Mouse (Mus musculus) heart, embryonic 14.5 days (tissue): ENCODE results near the gene Phxr2. TPM values are rescaled to one million over a fixed set of nuclear protein-coding genes. Genes with fewer than 3 reads are reported as not detected.

Experiments used
- ATAC-seq: fragments of 200-750 bp; cut with Nextera tagmentation; 2 replicates; pipeline ENCODE4 v1.8.0; 2017; ENCODE audit warnings: low read depth, moderate TSS enrichment; ENCODE audit not compliant: insufficient number of reproducible peaks, insufficient read depth, low FRiP score
- H3K27ac ChIP-seq, 2 experiments: fragments of 200-500 bp in 1 of 2; fragments of 300-500 bp in 1 of 2; sonication (generic) in 1 of 2; replicated peaks in 1 of 2; 2 replicates each; pipeline ENCODE4 v1.5.1; 2012 to 2014; ENCODE audit warnings: low read depth in 2 of 2, low read length in 2 of 2, control low read depth in 1 of 2, mild to moderate bottlenecking in 1 of 2, mixed read lengths in 1 of 2; ENCODE audit not compliant: control insufficient read depth in 1 of 2, insufficient read depth in 1 of 2
- H3K27me3 ChIP-seq: fragments of 300-500 bp; sonication (generic); 2 replicates; pipeline ENCODE4 v1.6.1; 2014; ENCODE audit warnings: mild to moderate bottlenecking, low read length, control low read depth; ENCODE audit not compliant: control insufficient read depth, insufficient read depth
- H3K36me3 ChIP-seq: fragments of 300-500 bp; sonication (generic); 2 replicates; pipeline ENCODE4 v1.6.1; 2014; ENCODE audit warnings: mild to moderate bottlenecking, control low read depth, low read length, mixed read lengths; ENCODE audit not compliant: control insufficient read depth, insufficient read depth
- H3K4me1 ChIP-seq, 2 experiments: fragments of 200-500 bp in 1 of 2; fragments of 300-500 bp in 1 of 2; sonication (generic) in 1 of 2; 2 replicates each; pipeline ENCODE4 v1.6.1; 2012 to 2014; ENCODE audit warnings: low read length in 2 of 2, control low read depth in 1 of 2, mixed read lengths in 1 of 2; ENCODE audit not compliant: control insufficient read depth in 2 of 2, insufficient read depth in 2 of 2
- H3K4me2 ChIP-seq: fragments of 300-500 bp; sonication (generic); 2 replicates; pipeline ENCODE4 v1.6.1; 2014; ENCODE audit warnings: mild to moderate bottlenecking, low read length
- H3K4me3 ChIP-seq, 2 experiments: fragments of 200-500 bp in 1 of 2; fragments of 300-500 bp in 1 of 2; sonication (generic) in 1 of 2; 2 replicates each; pipeline ENCODE4 v1.5.1; 2012 to 2014; ENCODE audit warnings: low read length in 2 of 2, mild to moderate bottlenecking in 2 of 2, control low read depth in 1 of 2, low read depth in 1 of 2, moderate library complexity in 1 of 2; ENCODE audit not compliant: control insufficient read depth in 1 of 2, insufficient read depth in 1 of 2
- H3K9ac ChIP-seq: fragments of 300-500 bp; sonication (generic); 2 replicates; pipeline ENCODE4 v1.6.1; 2014; ENCODE audit warnings: mild to moderate bottlenecking, low read length
- H3K9me3 ChIP-seq: fragments of 300-500 bp; sonication (generic); 2 replicates; pipeline ENCODE4 v1.6.1; 2016; ENCODE audit warnings: low read length, control low read depth; ENCODE audit not compliant: control insufficient read depth
- WGBS: fragments of 180-500 bp; shearing (Covaris S2); extraction: QIAGEN DNeasy Blood & Tissue Kit; methylation state at CpG from one replicate; pipeline ENCODE4 v1.1.7; 2014; 5-methylcytosine and 5-hydroxymethylcytosine counted together
- polyA plus RNA-seq: library from polyadenylated mRNA; unstranded; fragments of >200 nt; fragmentation: Nextera tagmentation; extraction: Ambion mirVana; gene quantifications from 2 replicates; pipeline ENCODE4 v1.2.1, GENCODE M21; 2014

Gene Phxr2
- polyA plus RNA-seq, 1 experiment from 2014 or later, result not detected

DNA sequence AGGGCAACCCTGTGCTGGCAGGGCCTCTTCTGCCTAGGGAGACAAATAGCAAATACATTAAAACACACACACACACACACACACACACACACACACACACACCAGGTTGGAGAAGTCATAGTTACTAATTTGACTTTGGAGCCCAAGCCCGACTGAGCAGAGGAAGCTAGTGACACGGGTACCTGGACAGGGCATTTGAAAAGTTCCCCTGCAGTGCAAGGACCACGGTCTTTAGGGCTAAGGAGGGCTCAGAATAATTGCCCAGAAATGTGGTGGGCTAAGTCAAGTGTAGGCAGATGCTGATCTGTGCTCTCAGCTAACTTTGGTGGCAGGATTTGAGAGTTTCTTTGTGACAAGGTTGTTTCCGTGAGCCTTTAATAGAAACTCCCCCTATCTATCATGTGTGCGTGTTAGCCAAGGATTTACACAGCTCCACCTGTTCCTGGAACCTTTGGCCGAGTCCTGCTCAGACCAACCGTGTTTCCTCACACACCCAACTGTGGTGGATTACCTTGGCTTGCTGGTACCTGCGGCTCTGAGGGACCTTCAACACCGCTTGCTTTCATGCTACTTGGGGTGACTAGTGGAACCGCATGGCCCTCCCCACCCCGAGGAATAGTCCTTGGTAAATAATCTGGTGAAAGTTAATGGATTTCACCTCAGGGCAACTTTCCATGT, 6.6 kb upstream of the Phxr2 start:
- 0 out of 2 replicates have a peak, but pooled peaks cover 4% of the 10 kb centered on the region for H3K36me3 ChIP-seq
- no peak overlapping the region for H3K9ac ChIP-seq
- no peak overlapping the region for H3K4me2 ChIP-seq
- peaks cover 6 to 7% of the 10 kb centered on the region in 2 experiments; a peak in 3 of 4 replicates for H3K4me1 ChIP-seq
- ATAC-seq, result no peak
- no peaks in the 10 kb centered on the region for H3K27me3 ChIP-seq
- no peak overlapping the region for H3K4me3 ChIP-seq
- no peak overlapping the region for H3K27ac ChIP-seq
- H3K9me3 ChIP-seq, result no peaks in the 10 kb centered on the region
- 88% methylated on average over 11 of the region's 11 CpGs for WGBS

DNA sequence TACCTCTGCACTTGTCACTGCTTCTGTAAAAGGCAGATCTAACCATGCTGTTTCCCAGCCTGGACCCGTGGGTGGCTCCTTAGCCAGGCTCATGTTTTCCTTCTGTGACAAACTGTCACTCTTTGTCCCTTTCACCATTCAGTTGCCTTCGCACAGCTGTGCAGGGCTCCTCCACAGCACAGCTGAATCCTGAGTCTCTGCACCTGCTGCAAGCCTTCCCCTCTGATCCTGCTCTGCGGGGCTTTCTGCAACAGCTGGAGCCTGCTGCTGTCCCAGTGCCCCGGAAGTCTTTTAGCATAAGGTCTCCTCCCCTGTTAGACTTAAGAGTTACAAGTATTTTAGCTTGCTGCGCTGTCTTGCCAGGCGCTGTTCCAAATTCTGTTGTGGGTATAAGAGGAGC, 6.1 kb upstream of the Phxr2 start:
- Histone ChIP-seq H3K4me1 (peaks cover 6 to 7% of the 10 kb centered on the region in 2 experiments; a peak in 3 of 4 replicates), H3K27me3 (no peaks in the 10 kb centered on the region), H3K4me3 (no peak overlapping the region), H3K9ac (no peak overlapping the region), H3K4me2 (no peak overlapping the region), H3K27ac (no peak overlapping the region), H3K36me3 (0 out of 2 replicates have a peak, but pooled peaks cover 4% of the 10 kb centered on the region), H3K9me3 (no peaks in the 10 kb centered on the region)
- ATAC-seq, result no peak
- 69% methylated on average over 6 of the region's 6 CpGs for WGBS

DNA sequence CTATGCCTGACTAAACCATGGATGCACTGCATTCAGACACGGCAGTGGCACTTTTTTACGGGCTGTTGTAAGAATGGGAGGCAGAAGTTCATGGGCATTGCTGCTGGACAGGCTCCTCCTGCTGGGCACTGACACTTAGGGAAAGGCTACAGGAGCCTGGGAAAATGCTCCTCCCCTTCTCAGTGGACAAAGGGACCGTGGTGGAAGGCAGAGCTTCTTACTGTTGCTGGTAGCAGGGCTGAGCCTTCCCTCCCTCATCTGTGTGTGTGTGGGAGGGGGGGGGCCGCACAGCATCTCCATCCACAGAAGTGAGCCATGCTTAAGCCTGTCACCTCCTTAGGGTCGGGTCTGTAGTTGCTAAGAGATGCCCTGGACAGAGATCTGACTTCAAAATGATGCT, 5.2 kb upstream of the Phxr2 start:
- 64% methylated on average over 5 of the region's 5 CpGs for WGBS
- Histone ChIP-seq H3K4me1 (peaks cover 3 to 7% of the 10 kb centered on the region in 2 experiments; a peak in 3 of 4 replicates), H3K9ac (no peak overlapping the region), H3K9me3 (no peaks in the 10 kb centered on the region), H3K4me2 (no peak overlapping the region), H3K36me3 (0 out of 2 replicates have a peak, but pooled peaks cover 4% of the 10 kb centered on the region), H3K4me3 (no peak overlapping the region), H3K27ac (no peak overlapping the region), H3K27me3 (no peaks in the 10 kb centered on the region)
- no peak for ATAC-seq

DNA sequence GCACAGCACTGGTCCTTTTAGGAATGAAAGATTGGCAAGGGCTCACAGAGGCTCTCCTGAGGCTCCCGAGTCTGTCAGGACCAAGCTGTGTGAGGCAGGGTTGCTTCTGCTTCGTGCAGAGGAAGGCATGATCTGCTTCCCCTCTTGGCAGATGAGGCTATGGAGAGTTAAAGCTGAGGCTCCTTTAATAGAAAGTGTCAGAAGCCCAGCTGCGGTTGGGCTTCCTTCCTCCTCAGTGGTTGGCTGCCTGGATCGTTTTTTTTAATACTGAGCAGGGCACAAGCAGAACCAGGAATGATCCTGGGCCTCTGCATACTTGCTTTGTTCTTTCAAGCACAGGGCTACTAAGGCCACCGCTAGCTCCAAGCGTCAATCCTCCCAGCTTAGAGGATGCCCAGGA, 4.5 kb upstream of the Phxr2 start:
- no peaks in the 10 kb centered on the region for H3K9me3 ChIP-seq
- no peak overlapping the region for H3K4me2 ChIP-seq
- 0 out of 2 replicates have a peak, but pooled peaks cover 4% of the 10 kb centered on the region for H3K36me3 ChIP-seq
- H3K27ac ChIP-seq, result no peak overlapping the region
- H3K9ac ChIP-seq, result no peak overlapping the region
- ATAC-seq, result no peak
- H3K4me1 ChIP-seq, result peaks cover 0 to 7% of the 10 kb centered on the region in 2 experiments; a peak in 1 of 4 replicates
- WGBS, result 15% methylated on average over 6 of the region's 6 CpGs
- no peak overlapping the region for H3K4me3 ChIP-seq
- no peaks in the 10 kb centered on the region for H3K27me3 ChIP-seq

DNA sequence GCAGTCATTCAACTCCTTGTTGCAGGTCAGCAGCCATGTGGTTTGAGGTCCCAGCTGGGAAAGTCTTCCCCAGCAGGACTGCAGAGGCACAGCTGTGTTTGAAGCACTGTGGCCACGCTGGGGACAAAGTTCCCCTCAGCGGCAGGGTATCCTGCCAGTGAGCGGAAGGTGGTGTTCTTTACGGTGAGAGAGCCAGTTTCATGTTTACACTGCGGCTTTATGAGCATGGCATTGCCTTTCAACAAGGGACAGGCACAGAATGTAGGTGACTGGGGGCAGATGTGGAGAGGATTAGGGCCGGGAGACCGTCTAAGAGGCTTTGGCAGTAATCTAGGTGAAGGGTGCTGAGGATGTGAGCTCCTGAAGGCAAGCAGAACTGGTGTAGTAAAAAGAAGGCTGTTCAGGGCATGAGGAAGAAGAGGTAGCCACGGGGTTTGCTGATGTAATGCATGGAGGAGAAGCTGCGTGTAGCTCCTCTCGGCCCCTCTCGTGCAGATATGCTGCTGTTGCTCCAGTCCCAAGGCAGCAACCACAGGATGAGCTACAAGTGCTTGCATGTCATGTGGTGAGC, 1.7 kb upstream of the Phxr2 start:
- no peaks in the 10 kb centered on the region for H3K9me3 ChIP-seq
- H3K36me3 ChIP-seq, result no peaks in the 10 kb centered on the region
- H3K4me3 ChIP-seq, result no peak overlapping the region
- peaks cover 0 to 7% of the 10 kb centered on the region in 2 experiments; a peak in 1 of 4 replicates for H3K4me1 ChIP-seq
- H3K27me3 ChIP-seq, result no peaks in the 10 kb centered on the region
- no peak overlapping the region for H3K4me2 ChIP-seq
- WGBS, result 76% methylated on average over 11 of the region's 11 CpGs
- H3K27ac ChIP-seq, result no peak overlapping the region
- H3K9ac ChIP-seq, result no peak overlapping the region
- no peak for ATAC-seq

DNA sequence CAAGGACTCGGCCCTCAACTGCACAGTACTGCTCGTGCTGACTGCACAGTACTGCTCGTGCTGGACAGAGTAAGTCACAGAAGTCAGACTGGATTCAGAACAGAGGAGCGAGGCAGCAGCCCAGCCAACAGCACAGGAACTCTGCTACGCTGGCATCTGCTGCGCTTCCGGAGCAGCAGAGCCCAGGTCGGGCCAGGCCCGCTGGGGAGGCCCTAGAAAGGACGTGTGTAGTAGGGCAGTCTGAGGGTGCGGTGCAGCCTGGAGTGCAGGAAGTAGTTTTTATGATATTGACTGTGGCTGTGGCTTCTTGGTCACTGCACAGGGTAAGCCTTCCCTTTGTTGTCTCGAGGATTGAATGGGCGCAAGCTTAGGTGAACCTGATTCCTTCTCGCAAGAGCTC, 829 bp upstream of the Phxr2 start:
- Histone ChIP-seq H3K9me3 (no peaks in the 10 kb centered on the region), H3K36me3 (no peaks in the 10 kb centered on the region), H3K4me3 (no peak overlapping the region), H3K4me1 (peaks cover 0 to 7% of the 10 kb centered on the region in 2 experiments; a peak in 1 of 4 replicates), H3K27me3 (no peaks in the 10 kb centered on the region), H3K27ac (no peak overlapping the region), H3K4me2 (no peak overlapping the region), H3K9ac (no peak overlapping the region)
- no peak for ATAC-seq
- 87% methylated on average over 14 of the region's 14 CpGs for WGBS

DNA sequence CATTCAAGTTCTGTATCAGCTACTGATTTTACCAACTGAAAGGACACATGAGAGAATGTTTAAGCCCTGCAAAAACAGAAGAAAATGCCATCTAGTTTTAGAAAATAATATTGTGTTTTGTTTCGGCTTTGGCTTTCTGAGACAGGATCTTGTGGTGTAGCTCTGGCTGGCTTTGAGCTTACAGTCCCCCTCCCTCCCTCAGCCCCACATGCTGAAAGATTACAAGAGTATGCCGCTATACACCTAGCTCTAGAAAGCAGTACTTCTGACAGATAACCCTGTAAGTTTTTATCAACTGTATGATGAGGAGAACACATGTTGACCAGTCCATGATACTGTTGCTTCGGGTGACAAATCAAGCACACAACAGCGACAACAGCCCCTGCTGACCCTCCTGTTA, 6.7 kb downstream of the Phxr2 start:
- Histone ChIP-seq H3K4me2 (no peak overlapping the region), H3K4me3 (no peak overlapping the region), H3K9me3 (no peaks in the 10 kb centered on the region), H3K9ac (no peak overlapping the region), H3K4me1 (peaks cover 4 to 9% of the 10 kb centered on the region in 2 experiments; a peak in 3 of 4 replicates), H3K36me3 (no peaks in the 10 kb centered on the region), H3K27me3 (no peaks in the 10 kb centered on the region), H3K27ac (no peak overlapping the region)
- no peak for ATAC-seq
- 57% methylated on average over 4 of the region's 4 CpGs for WGBS
